ENCODE assay signal across 8 mouse cellular contexts in genomic region chr11:3203771-3204170, GRCm38 (mm10). TPM values are rescaled to one million over a fixed set of nuclear protein-coding genes. Genes with fewer than 3 reads are reported as not detected.
DNase-seq lines count a peak whose midpoint lies in the region; ATAC-seq and TF ChIP-seq lines count a peak whose summit lies in the region.

No protein-coding gene starts in this region.

- no peak for ATAC-seq in erythroblast, adult 5-6 weeks (replicated peaks; ENCODE audit: low FRiP score, poor library complexity, severe bottlenecking)
- ATAC-seq in midbrain, postnatal 0 days (ENCODE audit: low FRiP score) = no peak
- no peak for ATAC-seq in limb, embryonic 11.5 days (ENCODE audit: insufficient number of reproducible peaks, low FRiP score, low TSS enrichment, low read depth)
- no peak for ATAC-seq in neural tube, embryonic 15.5 days (ENCODE audit: low FRiP score)

- H3K27me3 ChIP-seq in erythroblast, embryonic 14.5 days (ENCODE audit: control insufficient read depth) = no peaks in the 10 kb centered on the region
- no peaks in the 10 kb centered on the region for H3K27me3 ChIP-seq in midbrain, embryonic 10.5 days (ENCODE audit: low read depth, poor library complexity, severe bottlenecking)
- no peaks in the 10 kb centered on the region for H3K27me3 ChIP-seq in midbrain, postnatal 0 days (ENCODE audit: insufficient read depth, low read length)
- H3K27me3 ChIP-seq in limb, embryonic 11.5 days (ENCODE audit: control insufficient read depth, insufficient read depth, low read length) = no peaks in the 10 kb centered on the region
- no peaks in the 10 kb centered on the region for H3K27me3 ChIP-seq in neural tube, embryonic 15.5 days (replicated peaks)

- peaks cover 28% of the 10 kb centered on the region for H3K4me1 ChIP-seq in erythroblast, embryonic 14.5 days (ENCODE audit: control insufficient read depth)
- H3K4me1 ChIP-seq in midbrain, embryonic 10.5 days = peaks cover 14% of the 10 kb centered on the region
- H3K4me1 ChIP-seq in midbrain, postnatal 0 days (ENCODE audit: insufficient read depth, low read length) = no peaks in the 10 kb centered on the region
- H3K4me1 ChIP-seq in limb, embryonic 11.5 days (ENCODE audit: control insufficient read depth, insufficient read depth, low read length) = no peaks in the 10 kb centered on the region
- H3K4me1 ChIP-seq in neural tube, embryonic 15.5 days = peaks cover 11% of the 10 kb centered on the region

- DNase-seq in midbrain, embryonic 10.5 days (ENCODE audit: low spot score) = no peak
- DNase-seq in midbrain, postnatal 0 days (ENCODE audit: low spot score) = no peak
- no peak for DNase-seq in limb, embryonic 11.5 days (ENCODE audit: low spot score)
- DNase-seq in urinary bladder, adult 2 months (ENCODE audit: low spot score) = no peak
- DNase-seq in ovary, adult 18-20 months (ENCODE audit: low spot score) = no peak

- no peak overlapping the region for H3K4me2 ChIP-seq in midbrain, postnatal 0 days (ENCODE audit: low read depth, low read length, poor library complexity, severe bottlenecking)
- H3K4me2 ChIP-seq in limb, embryonic 11.5 days (ENCODE audit: low read depth, severe bottlenecking) = peak overlapping the region; percentile 3; the same call in 1 of the 2 replicates
- H3K4me2 ChIP-seq in neural tube, embryonic 15.5 days = peak overlapping the region; percentile 47

- H3K36me3 ChIP-seq in erythroblast, embryonic 14.5 days (ENCODE audit: control insufficient read depth) = peaks cover 46% of the 10 kb centered on the region
- H3K36me3 ChIP-seq in midbrain, embryonic 10.5 days = peaks cover 46% of the 10 kb centered on the region
- H3K36me3 ChIP-seq in midbrain, postnatal 0 days (ENCODE audit: insufficient read depth, low read length) = peaks cover 9% of the 10 kb centered on the region; the same call in 1 of the 2 replicates
- H3K36me3 ChIP-seq in limb, embryonic 11.5 days (ENCODE audit: control insufficient read depth, insufficient read depth, low read length) = peaks cover 12% of the 10 kb centered on the region
- peaks cover 29% of the 10 kb centered on the region for H3K36me3 ChIP-seq in neural tube, embryonic 15.5 days

- TF ChIP-seq CTCF in midbrain, postnatal 0 days (IDR thresholded peaks at IDR 0.05) = no peak

- H3K27ac ChIP-seq in midbrain, embryonic 10.5 days (replicated peaks) = no peak overlapping the region
- H3K27ac ChIP-seq in midbrain, postnatal 0 days (ENCODE audit: low read depth, low read length) = no peak overlapping the region
- H3K27ac ChIP-seq in limb, embryonic 11.5 days (replicated peaks; ENCODE audit: low read depth, low read length) = no peak overlapping the region
- H3K27ac ChIP-seq in neural tube, embryonic 15.5 days (replicated peaks) = no peak overlapping the region

- H3K4me3 ChIP-seq in erythroblast, embryonic 14.5 days (replicated peaks) = peak overlapping the region; percentile 60
- H3K4me3 ChIP-seq in midbrain, embryonic 10.5 days = peak overlapping the region; percentile 52
- no peak overlapping the region for H3K4me3 ChIP-seq in midbrain, postnatal 0 days (ENCODE audit: low read depth, low read length)
- H3K4me3 ChIP-seq in limb, embryonic 11.5 days (ENCODE audit: low read depth, low read length) = no peak overlapping the region
- 0 out of 2 replicates have a peak overlapping the region, but pooled peaks have one; percentile 40 for H3K4me3 ChIP-seq in neural tube, embryonic 15.5 days (replicated peaks)

- 96% methylated on average over 2 of the region's 2 CpGs for WGBS in midbrain, embryonic 10.5 days
- 82% methylated on average over 2 of the region's 2 CpGs for WGBS in midbrain, postnatal 0 days
- 92% methylated on average over 2 of the region's 2 CpGs for WGBS in limb, embryonic 11.5 days
- WGBS in neural tube, embryonic 15.5 days = 88% methylated on average over 2 of the region's 2 CpGs

- H3K9me3 ChIP-seq in erythroblast, embryonic 14.5 days (ENCODE audit: control insufficient read depth, low read length) = no peaks in the 10 kb centered on the region
- H3K9me3 ChIP-seq in midbrain, embryonic 10.5 days (replicated peaks) = no peaks in the 10 kb centered on the region
- H3K9me3 ChIP-seq in midbrain, postnatal 0 days (ENCODE audit: low read length) = no peaks in the 10 kb centered on the region
- H3K9me3 ChIP-seq in limb, embryonic 11.5 days (ENCODE audit: control insufficient read depth, low read length) = no peaks in the 10 kb centered on the region
- no peaks in the 10 kb centered on the region for H3K9me3 ChIP-seq in neural tube, embryonic 15.5 days (replicated peaks)

- H3K9ac ChIP-seq in midbrain, postnatal 0 days (replicated peaks; ENCODE audit: low read length, poor library complexity, severe bottlenecking) = no peak overlapping the region
- H3K9ac ChIP-seq in limb, embryonic 11.5 days (ENCODE audit: low read length) = no peak overlapping the region
- H3K9ac ChIP-seq in neural tube, embryonic 15.5 days (replicated peaks) = no peak overlapping the region

RNA-seq across cellular contexts. Expression of gene Eif4enif1, which starts 1.6 kb away (rescaled TPM):
- 5.1 and 7.0 TPM in 2 replicates for polyA plus RNA-seq in erythroblast, embryonic 14.5 days (2012)
- total RNA-seq in erythroblast, adult 5-6 weeks (2015; ENCODE audit: low replicate concordance) = 20.2 and 71.5 TPM in 2 replicates
- total RNA-seq in erythroblast, adult 5-6 weeks (2017; ENCODE audit: low replicate concordance) = 31.5 and 44.0 TPM in 2 replicates
- 57.7 and 60.4 TPM in 2 replicates for polyA plus RNA-seq in midbrain, embryonic 10.5 days (2016; fragmentation: Nextera tagmentation; extraction: Ambion mirVana)
- total RNA-seq in midbrain, postnatal 0 days (2014; rRNA removed) = 56.9 and 59.6 TPM in 2 replicates
- polyA plus RNA-seq in midbrain, postnatal 0 days (2015; fragmentation: Nextera tagmentation; extraction: Ambion mirVana) = 35.9 and 43.3 TPM in 2 replicates
- polyA plus RNA-seq in limb, embryonic 11.5 days (2014; fragmentation: Nextera tagmentation; extraction: Ambion mirVana) = 74.7 and 87.8 TPM in 2 replicates
- polyA plus RNA-seq in neural tube, embryonic 15.5 days (2015; fragmentation: Nextera tagmentation; extraction: Ambion mirVana) = 48.1 and 53.1 TPM in 2 replicates
- polyA plus RNA-seq in urinary bladder, adult 2 months (2012; rRNA removed) = 49.4 and 50.8 TPM in 2 replicates

RNA-seq across cellular contexts. Expression of gene Sfi1, which starts 10.5 kb away (rescaled TPM):
- polyA plus RNA-seq in erythroblast, embryonic 14.5 days (2012) = 0.41 and 0.42 TPM in 2 replicates
- total RNA-seq in erythroblast, adult 5-6 weeks (2015; ENCODE audit: low replicate concordance) = 7.7 TPM in 1 of 2 replicates, not detected in the other
- total RNA-seq in erythroblast, adult 5-6 weeks (2017; ENCODE audit: low replicate concordance) = 2.6 and 3.9 TPM in 2 replicates
- 12.6 and 14.8 TPM in 2 replicates for polyA plus RNA-seq in midbrain, embryonic 10.5 days (2016; fragmentation: Nextera tagmentation; extraction: Ambion mirVana)
- total RNA-seq in midbrain, postnatal 0 days (2014; rRNA removed) = 16.3 and 17.6 TPM in 2 replicates
- polyA plus RNA-seq in midbrain, postnatal 0 days (2015; fragmentation: Nextera tagmentation; extraction: Ambion mirVana) = 10.8 and 11.3 TPM in 2 replicates
- polyA plus RNA-seq in limb, embryonic 11.5 days (2014; fragmentation: Nextera tagmentation; extraction: Ambion mirVana) = 9.3 and 9.9 TPM in 2 replicates
- 15.7 and 16.2 TPM in 2 replicates for polyA plus RNA-seq in neural tube, embryonic 15.5 days (2015; fragmentation: Nextera tagmentation; extraction: Ambion mirVana)
- 27.2 and 38.1 TPM in 2 replicates for polyA plus RNA-seq in urinary bladder, adult 2 months (2012; rRNA removed)

Comparison
In these comparisons a context has a peak if more than half of its experiments do, and no peak if none do; other contexts are left out.
1. H3K4me3 ChIP-seq: peak in erythroblast, embryonic 14.5 days (single experiment), midbrain, embryonic 10.5 days (single experiment) and neural tube, embryonic 15.5 days (single experiment); none in midbrain, postnatal 0 days (single experiment) and limb, embryonic 11.5 days (single experiment).